Mouse (Mus musculus) megakaryocyte, embryonic 14.5 days (primary cell): ENCODE results near the gene Plch2. TPM values are rescaled to one million over a fixed set of nuclear protein-coding genes. Genes with fewer than 3 reads are reported as not detected.
"Not testable (repeated sequence)": the region's sequence is repeated elsewhere in the genome, so short reads cannot be mapped to it uniquely, and the experiment has no call there.

Experiments
- H3K27me3 ChIP-seq: replicated peaks from 2 replicates; pipeline ENCODE3; 2012; ENCODE audit warnings: inconsistent platforms
- H3K36me3 ChIP-seq: replicated peaks from 2 replicates; pipeline ENCODE3; 2012; ENCODE audit warnings: low read length, inconsistent platforms, mixed read lengths
- H3K4me1 ChIP-seq: 2 replicates; pipeline ENCODE4 v1.6.1; 2012; ENCODE audit warnings: inconsistent platforms
- H3K4me3 ChIP-seq: replicated peaks from 2 replicates; pipeline ENCODE3; 2012; ENCODE audit warnings: moderate library complexity, mild to moderate bottlenecking, inconsistent platforms
- H3K9me3 ChIP-seq: 2 replicates; pipeline ENCODE4 v1.6.1; 2012; ENCODE audit warnings: inconsistent platforms
- FLI1 ChIP-seq: IDR thresholded peaks from 2 replicates; pipeline ENCODE4 v1.6.1; 2012; ENCODE audit warnings: low read length, inconsistent platforms, mixed read lengths
- GATA1 ChIP-seq: IDR thresholded peaks from 3 replicates; pipeline ENCODE4 v1.6.1; 2012; ENCODE audit warnings: mixed read lengths, low read length, inconsistent platforms, borderline replicate concordance
- polyA plus RNA-seq: library from polyadenylated mRNA; stranded (reverse); fragments of >175 nt; gene quantifications from 2 replicates; pipeline ENCODE4 v1.2.3, GENCODE M21; 2012; ENCODE audit warnings: low replicate concordance; ENCODE audit not compliant: insufficient read depth

Plch2 gene
- polyA plus RNA-seq, 1 experiment: 0.27 TPM

- TF ChIP-seq GATA1 (no peak), FLI1 (no peak)
- peaks cover 51% of the 10 kb centered on the region for H3K4me1 ChIP-seq
Observed at GRCm38 (mm10) chr4:155089241-155089640, 32.7 kb upstream of the Plch2 start.

DNA sequence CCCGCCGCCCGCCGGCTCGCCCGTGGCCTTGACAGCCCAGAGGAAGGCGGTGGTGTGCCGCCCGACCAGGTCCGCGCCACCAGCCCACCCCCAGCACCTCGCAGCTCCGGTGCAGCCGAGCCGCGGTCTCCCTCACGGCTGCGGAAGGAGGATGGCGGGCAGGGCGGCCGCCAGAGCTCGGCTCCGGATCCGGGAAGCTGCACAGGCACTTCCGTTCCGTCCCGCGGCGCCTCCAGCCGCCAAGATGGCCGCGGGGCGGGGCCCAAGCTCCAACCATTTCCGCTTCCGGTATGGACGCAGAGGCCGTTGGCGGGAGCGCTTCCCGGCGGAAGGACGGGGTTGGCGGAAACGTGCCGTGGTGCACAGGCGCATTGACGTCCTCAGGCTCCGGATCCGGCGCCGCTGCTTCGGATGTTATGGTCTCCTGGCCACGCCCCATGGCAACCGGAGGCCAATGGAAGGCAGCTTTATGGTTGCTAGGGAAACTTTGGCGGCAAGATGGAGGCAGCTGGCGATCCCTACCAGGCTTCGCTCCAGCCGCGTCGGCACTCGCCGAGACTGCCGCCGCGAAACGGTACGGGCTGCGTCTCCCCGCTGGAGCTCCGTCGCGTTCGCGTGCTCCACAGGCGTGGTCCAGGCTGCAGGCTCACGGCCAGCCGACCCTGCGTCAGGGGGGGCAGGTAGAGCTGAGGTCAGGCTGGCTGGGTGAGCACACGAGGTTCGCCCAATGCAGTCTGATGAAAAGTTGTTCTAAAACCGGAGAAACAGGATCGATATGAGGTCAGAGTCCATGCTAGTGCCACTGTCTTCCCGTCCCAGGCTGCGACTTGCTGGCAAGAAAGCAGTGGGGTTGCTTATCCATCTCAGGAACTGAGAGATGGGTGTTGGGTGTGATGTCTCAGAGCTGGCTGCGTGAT lies 29.8 kb upstream of the Plch2 start, which contains the start of the genes Rer1 and Morn1:
TSS of gene Rer1 (minus strand) at position 275 of the 917 bp plus-strand sequence.
TSS of gene Morn1 (plus strand) at position 470 of the 917 bp plus-strand sequence.
- TF ChIP-seq GATA1 (no peak), FLI1 (peak; percentile 99)
- Histone ChIP-seq H3K9me3 (no peaks in the 10 kb centered on the region), H3K36me3 (peaks cover 49% of the 10 kb centered on the region), H3K27me3 (no peaks in the 10 kb centered on the region), H3K4me3 (peak within 1 kb of the TSS; percentile 99), H3K4me1 (peaks cover 54% of the 10 kb centered on the region)

More at GRCm38 (mm10) chr4:155089241-155089640, 32.7 kb upstream of the Plch2 start:
- peaks cover 35% of the 10 kb centered on the region for H3K36me3 ChIP-seq
- no peaks in the 10 kb centered on the region for H3K9me3 ChIP-seq
- no peaks in the 10 kb centered on the region for H3K27me3 ChIP-seq
- peak overlapping the region; percentile 21 for H3K4me3 ChIP-seq

- H3K4me1 ChIP-seq: peaks cover 58% of the 10 kb centered on the region
- H3K27me3 ChIP-seq: no peaks in the 10 kb centered on the region
- peak overlapping the region; percentile 99 for H3K4me3 ChIP-seq
- peaks cover 49% of the 10 kb centered on the region for H3K36me3 ChIP-seq
- H3K9me3 ChIP-seq: no peaks in the 10 kb centered on the region
- TF ChIP-seq FLI1 (no peak), GATA1 (no peak)
Observed at GRCm38 (mm10) chr4:155085206-155086107, 28.9 kb upstream of the Plch2 start.

DNA sequence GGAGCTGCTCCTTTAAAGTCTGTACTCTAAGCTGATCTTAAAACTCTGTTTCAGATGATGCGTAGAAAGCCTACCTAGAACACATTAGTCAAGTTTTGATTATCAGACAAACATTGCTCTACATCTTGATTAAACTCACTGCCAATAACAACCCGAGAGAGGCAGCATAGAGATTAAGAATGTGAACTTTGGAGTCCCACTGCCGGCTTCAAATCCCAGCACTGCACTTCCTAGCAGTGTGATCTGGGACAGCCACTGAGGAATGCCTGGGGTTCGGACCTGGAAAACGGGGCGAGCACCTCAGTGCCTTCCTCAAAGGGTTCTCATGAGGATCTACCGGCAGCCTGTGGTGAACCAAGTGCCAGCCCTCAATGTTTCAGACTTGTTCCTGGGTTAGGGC lies 27.8 kb upstream of the Plch2 start:
- no peaks in the 10 kb centered on the region for H3K27me3 ChIP-seq
- peak overlapping the region; percentile 44 for H3K4me3 ChIP-seq
- H3K36me3 ChIP-seq: peaks cover 52% of the 10 kb centered on the region
- peaks cover 64% of the 10 kb centered on the region for H3K4me1 ChIP-seq
- no peak for TF ChIP-seq GATA1
- no peaks in the 10 kb centered on the region for H3K9me3 ChIP-seq

DNA sequence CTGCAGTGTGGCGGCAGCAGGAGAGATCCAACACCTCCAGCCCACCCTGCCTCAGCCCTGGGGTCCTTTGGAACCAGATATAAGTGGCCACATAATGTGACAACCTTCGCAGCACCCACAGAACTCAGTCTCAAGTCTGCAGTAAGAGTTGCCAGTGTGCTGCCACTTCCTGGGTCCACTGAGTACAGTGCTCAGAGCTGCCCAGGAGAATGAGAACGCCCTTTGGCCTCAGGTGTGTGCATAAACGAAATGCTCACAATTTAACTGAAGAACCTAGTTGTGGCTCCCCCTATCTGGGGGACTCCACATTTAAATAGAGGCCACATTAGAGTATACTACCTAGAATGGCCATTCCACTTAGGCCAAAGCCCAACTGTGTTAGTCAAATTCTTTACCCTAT lies 27.0 kb upstream of the Plch2 start:
- H3K4me3 ChIP-seq: peak overlapping the region; percentile 8
- TF ChIP-seq FLI1 (no peak), GATA1 (no peak)
- peaks cover 53% of the 10 kb centered on the region for H3K36me3 ChIP-seq
- H3K4me1 ChIP-seq: peaks cover 67% of the 10 kb centered on the region
- H3K9me3 ChIP-seq: no peaks in the 10 kb centered on the region
- H3K27me3 ChIP-seq: no peaks in the 10 kb centered on the region

GRCm38 (mm10) chr4:155079666-155080065 lies 23.1 kb upstream of the Plch2 start:
- no peaks in the 10 kb centered on the region for H3K9me3 ChIP-seq
- H3K4me1 ChIP-seq: peaks cover 54% of the 10 kb centered on the region
- H3K36me3 ChIP-seq: peaks cover 88% of the 10 kb centered on the region
- H3K27me3 ChIP-seq: no peaks in the 10 kb centered on the region
- no peak overlapping the region for H3K4me3 ChIP-seq
- TF ChIP-seq FLI1: no peak
- no peak for TF ChIP-seq GATA1

- not testable (repeated sequence) for H3K27me3 ChIP-seq, H3K4me3 ChIP-seq, H3K9me3 ChIP-seq
- H3K4me1 ChIP-seq: peaks cover 45% of the 10 kb centered on the region
- peaks cover 92% of the 10 kb centered on the region for H3K36me3 ChIP-seq
Observed at GRCm38 (mm10) chr4:155078808-155079207, 22.2 kb upstream of the Plch2 start.

- TF ChIP-seq GATA1 (no peak), FLI1 (no peak)
- Histone ChIP-seq H3K9me3 (no peaks in the 10 kb centered on the region), H3K4me1 (peaks cover 25% of the 10 kb centered on the region)
Observed at GRCm38 (mm10) chr4:155076677-155077076, 20.1 kb upstream of the Plch2 start.

DNA sequence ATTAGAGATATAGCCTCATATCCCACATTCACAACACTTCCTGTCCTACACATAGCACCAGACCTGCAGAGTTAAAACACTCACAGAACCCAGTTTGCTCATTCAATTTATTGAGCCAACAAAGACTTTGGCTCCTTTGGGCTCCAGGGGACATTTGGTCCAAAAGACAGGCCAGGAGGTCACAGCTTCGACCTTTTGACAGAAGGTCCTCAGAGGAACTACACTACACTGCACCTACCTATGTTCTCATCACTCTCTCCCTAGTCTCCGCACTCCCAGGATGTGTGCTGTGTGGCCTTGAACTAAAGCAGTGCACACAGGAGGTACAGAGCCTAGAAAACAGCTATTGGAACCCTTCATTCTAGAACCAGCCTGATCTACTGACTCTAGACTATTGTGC lies 19.2 kb upstream of the Plch2 start:
- TF ChIP-seq GATA1: no peak
- no peak for TF ChIP-seq FLI1
- H3K9me3 ChIP-seq: no peaks in the 10 kb centered on the region
- H3K27me3 ChIP-seq: no peaks in the 10 kb centered on the region
- peaks cover 94% of the 10 kb centered on the region for H3K36me3 ChIP-seq
- peaks cover 19% of the 10 kb centered on the region for H3K4me1 ChIP-seq
- no peak overlapping the region for H3K4me3 ChIP-seq

More at GRCm38 (mm10) chr4:155076677-155077076, 20.1 kb upstream of the Plch2 start:
- H3K36me3 ChIP-seq: peaks cover 92% of the 10 kb centered on the region
- H3K27me3 ChIP-seq: no peaks in the 10 kb centered on the region
- no peak overlapping the region for H3K4me3 ChIP-seq

DNA sequence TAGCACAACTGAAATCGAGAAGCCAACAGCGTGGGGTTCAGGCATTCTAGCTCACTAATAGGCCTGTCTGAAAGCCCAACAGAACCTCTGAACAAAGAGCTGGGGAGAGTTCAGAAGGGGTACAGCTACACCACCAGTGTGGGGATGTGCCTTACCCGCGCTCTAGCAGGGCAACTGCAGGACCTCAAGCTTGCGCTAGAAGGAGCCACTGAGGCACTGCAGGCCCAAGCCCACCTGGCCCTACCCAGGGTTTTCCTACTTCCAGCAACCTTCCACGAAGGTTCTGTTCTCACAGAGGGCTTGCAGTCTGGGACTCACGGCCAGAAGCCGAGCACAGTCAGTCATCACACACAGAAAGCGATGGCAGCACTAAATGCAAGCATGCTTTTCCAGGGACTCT lies 18.6 kb upstream of the Plch2 start:
- Histone ChIP-seq H3K27me3 (no peaks in the 10 kb centered on the region), H3K9me3 (no peaks in the 10 kb centered on the region), H3K4me3 (no peak overlapping the region), H3K4me1 (peaks cover 18% of the 10 kb centered on the region), H3K36me3 (peaks cover 94% of the 10 kb centered on the region)
- no peak for TF ChIP-seq FLI1
- TF ChIP-seq GATA1: no peak
